Mouse (Mus musculus) kidney, embryonic 16.5 days (tissue): ENCODE data around the gene Nova1. TPM values are rescaled to one million over a fixed set of nuclear protein-coding genes. Genes with fewer than 3 reads are reported as not detected.

Experiments
- ATAC-seq: fragments of 200-750 bp; cut with Nextera tagmentation; 2 replicates; pipeline ENCODE4 v1.8.0; 2017; ENCODE audit warnings: moderate TSS enrichment; ENCODE audit not compliant: low FRiP score, low TSS enrichment
- H3K27ac ChIP-seq: fragments of 300-500 bp; sonication (generic); 2 replicates; pipeline ENCODE4 v1.5.1; 2014; ENCODE audit warnings: low read length
- H3K27me3 ChIP-seq: fragments of 300-500 bp; sonication (generic); 2 replicates; pipeline ENCODE4 v1.6.1; 2014; ENCODE audit warnings: low read length, control low read depth, mixed read lengths; ENCODE audit not compliant: insufficient read depth
- H3K36me3 ChIP-seq: fragments of 300-500 bp; sonication (generic); 2 replicates; pipeline ENCODE4 v1.6.1; 2014; ENCODE audit warnings: low read length, control low read depth, mixed read lengths; ENCODE audit not compliant: insufficient read depth
- H3K4me1 ChIP-seq: fragments of 300-500 bp; sonication (generic); 2 replicates; pipeline ENCODE4 v1.6.1; 2014; ENCODE audit warnings: low read length, control low read depth, mixed read lengths; ENCODE audit not compliant: insufficient read depth
- H3K4me2 ChIP-seq: fragments of 300-500 bp; sonication (generic); replicated peaks from 2 replicates; pipeline ENCODE4 v1.6.1; 2014; ENCODE audit warnings: low read depth, low read length
- H3K4me3 ChIP-seq: fragments of 300-500 bp; sonication (generic); 2 replicates; pipeline ENCODE4 v1.5.1; 2014; ENCODE audit warnings: mild to moderate bottlenecking, low read length
- H3K9ac ChIP-seq: fragments of 300-500 bp; sonication (generic); replicated peaks from 2 replicates; pipeline ENCODE4 v1.6.1; 2014; ENCODE audit warnings: low read length
- H3K9me3 ChIP-seq: fragments of 300-500 bp; sonication (generic); 2 replicates; pipeline ENCODE4 v1.6.1; 2016; ENCODE audit warnings: low read length, control low read depth
- WGBS: fragments of 180-500 bp; shearing (Covaris S2); extraction: QIAGEN DNeasy Blood & Tissue Kit; methylation state at CpG from one replicate; pipeline ENCODE4 v1.1.7; 2014; 5-methylcytosine and 5-hydroxymethylcytosine counted together
- polyA plus RNA-seq: library from polyadenylated mRNA; unstranded; fragments of >200 nt; fragmentation: Nextera tagmentation; extraction: Ambion mirVana; gene quantifications from 2 replicates; pipeline ENCODE4 v1.2.1, GENCODE M21; 2015

The Nova1 gene
- polyA plus RNA-seq, 1 experiment from 2014 or later: 1.1 TPM

- Histone ChIP-seq H3K4me3 (no peak overlapping the region), H3K9me3 (no peaks in the 10 kb centered on the region), H3K4me2 (no peak overlapping the region), H3K27ac (no peak overlapping the region), H3K9ac (no peak overlapping the region), H3K4me1 (no peaks in the 10 kb centered on the region), H3K27me3 (no peaks in the 10 kb centered on the region), H3K36me3 (no peaks in the 10 kb centered on the region)
- 88% methylated on average over 7 of the region's 7 CpGs for WGBS
- ATAC-seq: no peak
These were observed 109.3 kb downstream of the Nova1 start for GRCm38 (mm10) chr12:46709475-46709874.

DNA sequence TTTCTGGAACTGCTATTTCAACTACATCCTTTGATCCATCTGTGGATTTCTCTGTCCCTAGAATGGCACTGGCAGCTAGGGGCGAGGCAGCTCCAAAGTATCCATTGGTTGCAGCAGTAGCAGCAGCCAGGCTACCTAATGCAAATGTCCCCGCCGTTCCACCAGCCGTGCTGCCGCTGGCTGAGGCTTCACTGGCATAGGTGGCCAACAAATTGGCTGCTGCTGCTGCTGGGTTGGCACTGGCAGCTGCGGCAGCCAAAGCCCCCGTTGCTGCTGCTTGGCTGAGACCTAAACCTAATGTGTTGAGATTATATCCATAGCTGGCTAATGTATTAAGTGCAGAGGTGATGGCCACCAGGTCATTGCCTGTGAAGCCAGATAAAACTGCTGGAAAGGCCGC is 118.5 kb downstream of the Nova1 start:
- Histone ChIP-seq H3K9me3 (no peaks in the 10 kb centered on the region), H3K27me3 (no peaks in the 10 kb centered on the region), H3K9ac (no peak overlapping the region), H3K4me2 (no peak overlapping the region), H3K4me3 (no peak overlapping the region), H3K27ac (no peak overlapping the region), H3K4me1 (no peaks in the 10 kb centered on the region), H3K36me3 (no peaks in the 10 kb centered on the region)
- WGBS: 92% methylated on average over 8 of the region's 8 CpGs
- no peak for ATAC-seq

DNA sequence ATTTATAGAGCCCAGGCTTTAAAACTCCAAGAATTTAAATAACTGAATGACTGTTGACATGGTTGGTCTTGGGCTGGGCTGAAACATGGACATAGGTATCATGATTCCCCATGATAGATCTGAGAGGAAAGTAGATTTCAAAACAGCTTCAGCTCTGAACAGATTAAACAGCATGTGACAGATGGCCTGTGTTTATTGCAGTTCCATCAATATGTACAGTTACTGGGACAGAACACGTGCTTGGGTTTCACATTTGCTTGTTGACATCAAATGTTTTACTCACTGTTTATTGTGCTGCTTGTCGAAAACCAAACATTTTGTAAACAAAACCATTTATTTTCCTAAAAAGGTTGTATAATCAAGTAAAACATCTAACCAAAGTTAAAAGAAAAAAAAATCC is 142.4 kb downstream of the Nova1 start:
- no peaks in the 10 kb centered on the region for H3K4me1 ChIP-seq
- no peaks in the 10 kb centered on the region for H3K36me3 ChIP-seq
- 69% methylated on average over 2 of the region's 2 CpGs for WGBS
- H3K27ac ChIP-seq: no peak overlapping the region
- no peak overlapping the region for H3K9ac ChIP-seq
- no peaks in the 10 kb centered on the region for H3K9me3 ChIP-seq
- no peak overlapping the region for H3K4me2 ChIP-seq
- no peak for ATAC-seq
- H3K4me3 ChIP-seq: no peak overlapping the region
- no peaks in the 10 kb centered on the region for H3K27me3 ChIP-seq

DNA sequence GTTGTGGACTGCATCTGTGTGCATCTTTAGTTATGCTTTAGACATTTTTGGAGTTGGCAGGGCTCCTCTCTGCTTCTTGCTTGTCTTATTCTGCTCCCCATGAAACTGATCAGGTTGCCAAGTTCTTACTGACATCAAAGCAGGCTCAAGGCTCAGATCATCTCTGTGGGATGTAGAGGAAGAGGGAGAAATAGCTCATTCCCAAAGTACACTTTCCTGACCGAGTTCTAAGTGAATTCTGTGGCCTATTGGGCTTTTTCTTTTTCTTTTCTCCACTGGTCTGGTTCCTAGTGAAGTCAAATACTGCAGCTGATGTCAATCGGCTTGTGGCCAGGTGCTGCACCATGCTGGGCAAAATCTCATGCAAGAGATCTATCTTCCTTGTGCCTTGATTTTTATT is 152.0 kb downstream of the Nova1 start:
- 67% methylated on average over 2 of the region's 2 CpGs for WGBS
- no peak overlapping the region for H3K9ac ChIP-seq
- no peak overlapping the region for H3K4me3 ChIP-seq
- H3K27me3 ChIP-seq: no peaks in the 10 kb centered on the region
- no peak for ATAC-seq
- H3K9me3 ChIP-seq: no peaks in the 10 kb centered on the region
- no peaks in the 10 kb centered on the region for H3K4me1 ChIP-seq
- no peak overlapping the region for H3K4me2 ChIP-seq
- no peaks in the 10 kb centered on the region for H3K36me3 ChIP-seq
- H3K27ac ChIP-seq: no peak overlapping the region

- H3K9ac ChIP-seq: no peak overlapping the region
These were observed 172.6 kb downstream of the Nova1 start for GRCm38 (mm10) chr12:46646139-46646611.

GRCm38 (mm10) chr12:46645365-46645962 is 173.3 kb downstream of the Nova1 start:
- WGBS: 80% methylated on average over 6 of the region's 6 CpGs
- Histone ChIP-seq H3K4me3 (no peak overlapping the region), H3K36me3 (no peaks in the 10 kb centered on the region), H3K27me3 (no peaks in the 10 kb centered on the region), H3K9ac (no peak overlapping the region), H3K4me1 (no peaks in the 10 kb centered on the region), H3K9me3 (no peaks in the 10 kb centered on the region), H3K4me2 (no peak overlapping the region), H3K27ac (no peak overlapping the region)
- no peak for ATAC-seq

More at GRCm38 (mm10) chr12:46646139-46646611, 172.6 kb downstream of the Nova1 start:
- Histone ChIP-seq H3K4me3 (no peak overlapping the region), H3K27me3 (no peaks in the 10 kb centered on the region), H3K36me3 (no peaks in the 10 kb centered on the region), H3K4me2 (no peak overlapping the region), H3K4me1 (no peaks in the 10 kb centered on the region), H3K9me3 (no peaks in the 10 kb centered on the region), H3K27ac (no peak overlapping the region)
- ATAC-seq: no peak
- WGBS: 72% methylated on average over 5 of the region's 5 CpGs
